In genomic region chr11:68940516-68940915, GRCm38 (mm10) we compare ENCODE assay signal across 10 mouse cellular contexts. TPM values are rescaled to one million over a fixed set of nuclear protein-coding genes. Genes with fewer than 3 reads are reported as not detected.
DNase-seq lines count a peak whose midpoint lies in the region; ATAC-seq and TF ChIP-seq lines count a peak whose summit lies in the region.
"Had no signal": no experiment of that assay in that cellular context is flagged by ENCODE, and none has a peak within 500 bp of the region (broad histone marks: within the 10 kb centered on the region; RNA-seq: fewer than 3 reads in every experiment).

No protein-coding gene starts in this region.

- H3K36me3 ChIP-seq in lung, postnatal 0 days (ENCODE audit: insufficient read depth, low read length), result no peaks in the 10 kb centered on the region
- H3K36me3 ChIP-seq in hindbrain, embryonic 13.5 days, result peaks cover 9% of the 10 kb centered on the region; the same call in 1 of the 2 replicates
- H3K36me3 ChIP-seq in limb, embryonic 13.5 days, result no peaks in the 10 kb centered on the region
- no peaks in the 10 kb centered on the region for H3K36me3 ChIP-seq in stomach, embryonic 16.5 days (ENCODE audit: control insufficient read depth, insufficient read depth, low read length)

- TF ChIP-seq EP300 in lung, postnatal 0 days (IDR thresholded peaks at IDR 0.05), result no peak

- H3K4me3 ChIP-seq in lung, postnatal 0 days (ENCODE audit: low read depth, low read length), result no peak overlapping the region; the same call in 1 of the 2 replicates
- peak overlapping the region; percentile 51 for H3K4me3 ChIP-seq in hindbrain, embryonic 13.5 days
- H3K4me3 ChIP-seq in limb, embryonic 13.5 days, result peak overlapping the region; percentile 52
- H3K4me3 ChIP-seq in stomach, embryonic 16.5 days (replicated peaks; ENCODE audit: low read length), result peak overlapping the region; percentile 58

- no peak overlapping the region for H3K27ac ChIP-seq in lung, postnatal 0 days (ENCODE audit: low read length)
- H3K27ac ChIP-seq in hindbrain, embryonic 13.5 days, result peak overlapping the region; percentile 86
- H3K27ac ChIP-seq in limb, embryonic 13.5 days, result no peak overlapping the region
- 0 out of 2 replicates have a peak overlapping the region, but pooled peaks have one; percentile 14 for H3K27ac ChIP-seq in stomach, embryonic 16.5 days (ENCODE audit: low read length)

- no peaks in the 10 kb centered on the region for H3K27me3 ChIP-seq in lung, postnatal 0 days (replicated peaks; ENCODE audit: insufficient read depth, low read length)
- no peaks in the 10 kb centered on the region for H3K27me3 ChIP-seq in hindbrain, embryonic 13.5 days
- H3K27me3 ChIP-seq in limb, embryonic 13.5 days, result no peaks in the 10 kb centered on the region
- no peaks in the 10 kb centered on the region for H3K27me3 ChIP-seq in stomach, embryonic 16.5 days (ENCODE audit: control insufficient read depth, insufficient read depth, low read length)

- peak overlapping the region; percentile 52; the same call in 1 of the 2 replicates for H3K4me2 ChIP-seq in lung, postnatal 0 days (replicated peaks; ENCODE audit: low read depth, low read length)
- peak overlapping the region; percentile 76 for H3K4me2 ChIP-seq in hindbrain, embryonic 13.5 days
- H3K4me2 ChIP-seq in limb, embryonic 13.5 days (replicated peaks), result peak overlapping the region; percentile 69
- peak overlapping the region; percentile 67 for H3K4me2 ChIP-seq in stomach, embryonic 16.5 days (ENCODE audit: low read depth, low read length)

- no peak for ATAC-seq in lung, postnatal 0 days
- no peak for ATAC-seq in hindbrain, embryonic 13.5 days (ENCODE audit: low FRiP score)
- ATAC-seq in limb, embryonic 13.5 days (ENCODE audit: low FRiP score, low read depth), result no peak
- ATAC-seq in stomach, embryonic 16.5 days (ENCODE audit: insufficient read depth, low FRiP score), result no peak

- DNase-seq in lung, postnatal 0 days (ENCODE audit: low spot score), result no peak
- DNase-seq in lung, postnatal 10 days, result no peak
- no peak for DNase-seq in right cerebral cortex, adult 18-20 months
- DNase-seq in layer of hippocampus, postnatal 25 days (ENCODE audit: extremely low spot score in 1 of 2, low spot score in 1 of 2), result no peak
- no peak for DNase-seq in left cerebral cortex, postnatal 14 days (ENCODE audit: low spot score in 2 of 2)

- peaks cover 6% of the 10 kb centered on the region; the same call in 1 of the 2 replicates for H3K4me1 ChIP-seq in lung, postnatal 0 days (ENCODE audit: insufficient read depth, low read depth, low read length)
- H3K4me1 ChIP-seq in hindbrain, embryonic 13.5 days (replicated peaks), result peaks cover 17% of the 10 kb centered on the region
- H3K4me1 ChIP-seq in limb, embryonic 13.5 days, result peaks cover 6% of the 10 kb centered on the region
- peaks cover 5% of the 10 kb centered on the region; the same call in 1 of the 2 replicates for H3K4me1 ChIP-seq in stomach, embryonic 16.5 days (ENCODE audit: control insufficient read depth, insufficient read depth, low read length)

- no peaks in the 10 kb centered on the region for H3K9me3 ChIP-seq in lung, postnatal 0 days (ENCODE audit: low read length)
- H3K9me3 ChIP-seq in hindbrain, embryonic 13.5 days, result no peaks in the 10 kb centered on the region
- H3K9me3 ChIP-seq in limb, embryonic 13.5 days, result no peaks in the 10 kb centered on the region
- H3K9me3 ChIP-seq in stomach, embryonic 16.5 days (replicated peaks; ENCODE audit: control insufficient read depth, low read length), result no peaks in the 10 kb centered on the region

- WGBS in lung, postnatal 0 days, result 51% methylated on average over 4 of the region's 4 CpGs
- 55% methylated on average over 4 of the region's 4 CpGs for WGBS in hindbrain, embryonic 13.5 days
- 52% methylated on average over 4 of the region's 4 CpGs for WGBS in limb, embryonic 13.5 days
- WGBS in stomach, embryonic 16.5 days, result 47% methylated on average over 4 of the region's 4 CpGs

- intact Hi-C loops in left cerebral cortex, postnatal 14 days (cut with DNase I), result no loop called here

- TF ChIP-seq CTCF in lung, postnatal 0 days (IDR thresholded peaks at IDR 0.05), result no peak

- 0 out of 2 replicates have a peak overlapping the region, but pooled peaks have one; percentile 23 for H3K9ac ChIP-seq in lung, postnatal 0 days (replicated peaks; ENCODE audit: low read depth)
- H3K9ac ChIP-seq in hindbrain, embryonic 13.5 days, result peak overlapping the region; percentile 73
- peak overlapping the region; percentile 70 for H3K9ac ChIP-seq in limb, embryonic 13.5 days
- H3K9ac ChIP-seq in stomach, embryonic 16.5 days (ENCODE audit: low read length), result peak overlapping the region; percentile 71

RNA-seq across cellular contexts. Expression of gene Odf4, which starts 13.6 kb away (rescaled TPM):
- not detected in 2 replicates for polyA plus RNA-seq in lung, postnatal 0 days (2015; fragmentation: Nextera tagmentation; extraction: Ambion mirVana)
- polyA plus RNA-seq in hindbrain, embryonic 13.5 days (2015; fragmentation: Nextera tagmentation; extraction: Ambion mirVana), result 0.60 and 0.84 TPM in 2 replicates
- polyA plus RNA-seq in limb, embryonic 13.5 days (2015; fragmentation: Nextera tagmentation; extraction: Ambion mirVana), result not detected in 2 replicates
- 0.30 TPM in 1 of 2 replicates, not detected in the other for polyA plus RNA-seq in stomach, embryonic 16.5 days (2015; fragmentation: Nextera tagmentation; extraction: Ambion mirVana)
- not detected for total RNA-seq in layer of hippocampus, postnatal 25 days (2021)
- total RNA-seq in left cerebral cortex, postnatal 14 days (2021), result under 1 TPM in 1 of 2 experiments, not detected in 1; 0.88 TPM
- total RNA-seq: hematopoietic stem cell, adult 5-6 weeks had no signal
- polyA plus RNA-seq: spleen, adult 2 months had no signal

RNA-seq across cellular contexts. Expression of gene Arhgef15, which starts 16.8 kb away (rescaled TPM):
- polyA plus RNA-seq in lung, postnatal 0 days (2015; fragmentation: Nextera tagmentation; extraction: Ambion mirVana), result 24.2 and 30.7 TPM in 2 replicates
- 14.3 and 16.2 TPM in 2 replicates for polyA plus RNA-seq in hindbrain, embryonic 13.5 days (2015; fragmentation: Nextera tagmentation; extraction: Ambion mirVana)
- 6.3 and 7.2 TPM in 2 replicates for polyA plus RNA-seq in limb, embryonic 13.5 days (2015; fragmentation: Nextera tagmentation; extraction: Ambion mirVana)
- 9.6 and 10.3 TPM in 2 replicates for polyA plus RNA-seq in stomach, embryonic 16.5 days (2015; fragmentation: Nextera tagmentation; extraction: Ambion mirVana)
- 1 to 10 TPM; 5.8 to 6.9 TPM for total RNA-seq in layer of hippocampus, postnatal 25 days (2021)
- total RNA-seq in left cerebral cortex, postnatal 14 days (2021), result 10 to 100 TPM; 20.9 to 22.6 TPM

RNA-seq across cellular contexts. Expression of gene Slc25a35, which starts 27.4 kb away (rescaled TPM):
- polyA plus RNA-seq in lung, postnatal 0 days (2015; fragmentation: Nextera tagmentation; extraction: Ambion mirVana), result 4.3 and 5.5 TPM in 2 replicates
- 1.5 TPM in 2 replicates for polyA plus RNA-seq in hindbrain, embryonic 13.5 days (2015; fragmentation: Nextera tagmentation; extraction: Ambion mirVana)
- polyA plus RNA-seq in limb, embryonic 13.5 days (2015; fragmentation: Nextera tagmentation; extraction: Ambion mirVana), result 2.4 and 3.0 TPM in 2 replicates
- 5.2 and 6.3 TPM in 2 replicates for polyA plus RNA-seq in stomach, embryonic 16.5 days (2015; fragmentation: Nextera tagmentation; extraction: Ambion mirVana)
- total RNA-seq in layer of hippocampus, postnatal 25 days (2021), result 1 to 10 TPM; 4.4 to 7.6 TPM
- 1 to 10 TPM; 4.8 to 5.4 TPM for total RNA-seq in left cerebral cortex, postnatal 14 days (2021)

RNA-seq across cellular contexts. Expression of gene Rangrf, which starts 34.5 kb away (rescaled TPM):
- polyA plus RNA-seq in lung, postnatal 0 days (2015; fragmentation: Nextera tagmentation; extraction: Ambion mirVana), result 16.0 and 18.3 TPM in 2 replicates
- 24.7 and 26.7 TPM in 2 replicates for polyA plus RNA-seq in hindbrain, embryonic 13.5 days (2015; fragmentation: Nextera tagmentation; extraction: Ambion mirVana)
- polyA plus RNA-seq in limb, embryonic 13.5 days (2015; fragmentation: Nextera tagmentation; extraction: Ambion mirVana), result 54.5 and 58.1 TPM in 2 replicates
- 46.7 and 57.6 TPM in 2 replicates for polyA plus RNA-seq in stomach, embryonic 16.5 days (2015; fragmentation: Nextera tagmentation; extraction: Ambion mirVana)
- 10 to 100 TPM; 15.1 to 18.1 TPM for total RNA-seq in layer of hippocampus, postnatal 25 days (2021)
- 10 to 100 TPM; 14.6 to 17.2 TPM for total RNA-seq in left cerebral cortex, postnatal 14 days (2021)

RNA-seq across cellular contexts. Expression of gene Rpl26, which starts 39.1 kb away (rescaled TPM):
- 741 and 807 TPM in 2 replicates for polyA plus RNA-seq in lung, postnatal 0 days (2015; fragmentation: Nextera tagmentation; extraction: Ambion mirVana)
- 684 and 691 TPM in 2 replicates for polyA plus RNA-seq in hindbrain, embryonic 13.5 days (2015; fragmentation: Nextera tagmentation; extraction: Ambion mirVana)
- 996 and 1,041 TPM in 2 replicates for polyA plus RNA-seq in limb, embryonic 13.5 days (2015; fragmentation: Nextera tagmentation; extraction: Ambion mirVana)
- polyA plus RNA-seq in stomach, embryonic 16.5 days (2015; fragmentation: Nextera tagmentation; extraction: Ambion mirVana), result 885 and 932 TPM in 2 replicates
- 100 to 1,000 TPM; 627 to 764 TPM for total RNA-seq in layer of hippocampus, postnatal 25 days (2021)
- 100 to 1,000 TPM; 597 to 631 TPM for total RNA-seq in left cerebral cortex, postnatal 14 days (2021)

Comparison
In these comparisons a context has a peak if more than half of its experiments do, and no peak if none do; other contexts are left out.
1. H3K27ac ChIP-seq: peak in hindbrain, embryonic 13.5 days (single experiment) and stomach, embryonic 16.5 days (single experiment); none in lung, postnatal 0 days (single experiment) and limb, embryonic 13.5 days (single experiment).
2. H3K9ac ChIP-seq: peak in every context shown above with its lines; median percentile 73 in hindbrain, embryonic 13.5 days; 71 in stomach, embryonic 16.5 days; 70 in limb, embryonic 13.5 days; 23 in lung, postnatal 0 days.
3. Peak in every context shown above with its lines, with median percentiles within 50 percentile points of each other: H3K4me2 ChIP-seq.